Mouse (Mus musculus) right cerebral cortex, postnatal 10 days (tissue): ENCODE data around the gene Aim2.
"Not testable (repeated sequence)": the region's sequence is repeated elsewhere in the genome, so short reads cannot be mapped to it uniquely, and the experiment has no call there.

ENCODE experiments used
- DNase-seq, 2 experiments: peaks; one replicate each; pipeline ENCODE4 v3.0.0; 2021; ENCODE audit warnings: low spot score in 2 of 2

Aim2 gene

DNA sequence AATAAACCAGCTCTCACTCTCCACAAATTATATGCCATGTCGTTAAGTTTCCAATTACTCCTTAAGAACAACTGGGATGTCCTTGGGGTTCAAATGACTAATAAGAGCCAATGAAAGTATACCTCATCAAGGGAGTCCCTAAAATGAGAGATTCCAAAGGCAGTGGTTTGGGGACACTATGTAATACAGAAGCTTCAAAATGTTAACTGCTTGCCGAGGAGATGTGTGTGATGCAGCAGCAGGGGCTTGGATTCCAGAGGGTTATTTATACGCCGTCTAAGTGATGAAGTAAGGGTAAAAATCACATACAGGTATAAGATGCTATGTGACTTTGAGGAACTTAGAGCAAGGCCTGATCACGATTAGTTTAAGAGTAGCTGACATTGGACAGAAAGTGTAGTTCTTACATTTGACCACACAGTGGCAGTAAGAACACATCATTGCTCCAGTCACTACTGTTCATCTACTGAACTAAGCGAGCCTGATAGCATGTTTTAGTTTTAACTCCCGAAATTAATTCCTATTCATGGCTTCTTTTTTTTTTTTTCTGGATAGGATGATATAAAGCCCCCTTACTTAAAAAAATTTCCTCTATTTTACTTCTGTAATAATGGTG, 105.6 kb downstream of the Aim2 start:
- DNase-seq = peak; percentile 51 to 62

DNA sequence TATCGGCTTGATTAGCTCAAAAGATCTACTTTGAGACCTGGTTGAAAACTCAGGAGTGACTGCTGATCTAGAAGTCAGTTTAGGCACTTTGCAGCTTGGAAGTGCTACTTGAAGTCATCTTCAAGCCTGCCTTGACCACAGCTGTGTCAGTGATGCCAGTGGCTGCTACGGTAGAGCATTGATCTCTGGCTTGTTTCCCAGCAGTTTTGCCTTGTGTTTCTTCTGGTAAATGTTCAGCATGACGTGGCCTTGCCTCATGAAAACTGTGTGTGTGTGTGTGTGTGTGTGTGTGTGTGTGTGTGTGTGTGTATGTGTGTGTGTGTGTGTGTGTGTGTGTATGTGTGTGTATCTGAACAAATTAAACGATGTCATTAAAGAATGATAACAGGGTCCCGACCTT, 106.1 kb downstream of the Aim2 start:
- no peak for DNase-seq

DNA sequence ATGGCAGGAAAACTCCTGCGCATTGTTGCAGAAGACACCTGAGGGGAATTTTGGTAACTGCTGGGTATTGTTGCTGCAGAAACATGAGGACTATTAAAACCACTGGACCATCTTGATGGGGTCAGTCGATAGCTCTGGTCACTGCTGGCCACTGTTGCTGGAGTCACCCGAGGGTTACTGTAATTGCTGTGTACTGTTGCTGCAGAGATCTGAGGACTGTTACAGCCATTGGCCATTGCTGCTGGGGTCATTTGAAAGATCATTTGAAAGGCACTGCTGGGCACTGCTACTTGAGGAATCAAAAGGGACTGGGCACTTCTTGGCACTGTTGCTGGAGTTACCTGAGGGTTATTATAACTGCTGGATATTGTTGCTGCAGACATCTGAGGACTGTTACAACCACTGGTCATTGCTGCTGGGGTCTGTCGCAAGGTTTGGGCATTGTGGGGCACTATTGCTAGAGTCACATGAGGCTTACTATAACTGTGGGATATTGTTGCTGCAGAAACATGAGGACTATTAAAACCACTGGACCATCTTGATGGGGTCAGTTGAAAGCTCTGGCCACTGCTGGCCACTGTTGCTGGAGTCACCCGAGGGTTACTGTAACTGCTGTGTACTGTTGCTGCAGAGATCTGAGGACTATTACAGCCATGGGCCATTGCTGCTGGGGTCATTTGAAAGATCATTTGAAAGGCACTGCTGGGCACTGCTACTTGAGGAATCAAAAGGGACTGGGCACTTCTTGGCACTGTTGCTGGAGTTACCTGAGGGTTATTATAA, 129.9 kb downstream of the Aim2 start:
- DNase-seq = not testable (repeated sequence)

DNA sequence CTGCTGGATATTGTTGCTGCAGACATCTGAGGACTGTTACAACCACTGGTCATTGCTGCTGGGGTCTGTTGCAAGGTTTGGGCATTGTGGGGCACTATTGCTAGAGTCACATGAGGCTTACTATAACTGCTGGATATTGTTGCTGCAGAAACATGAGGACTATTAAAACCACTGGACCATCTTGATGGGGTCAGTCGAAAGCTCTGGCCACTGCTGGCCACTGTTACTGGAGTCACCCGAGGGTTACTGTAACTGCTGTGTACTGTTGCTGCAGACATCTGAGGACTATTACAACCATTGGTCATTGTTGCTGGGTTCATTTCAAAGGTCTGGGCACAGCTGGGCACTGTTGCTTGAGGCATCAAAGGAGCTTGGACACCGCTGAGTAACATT, 130.5 kb downstream of the Aim2 start:
- not testable (repeated sequence) for DNase-seq

DNA sequence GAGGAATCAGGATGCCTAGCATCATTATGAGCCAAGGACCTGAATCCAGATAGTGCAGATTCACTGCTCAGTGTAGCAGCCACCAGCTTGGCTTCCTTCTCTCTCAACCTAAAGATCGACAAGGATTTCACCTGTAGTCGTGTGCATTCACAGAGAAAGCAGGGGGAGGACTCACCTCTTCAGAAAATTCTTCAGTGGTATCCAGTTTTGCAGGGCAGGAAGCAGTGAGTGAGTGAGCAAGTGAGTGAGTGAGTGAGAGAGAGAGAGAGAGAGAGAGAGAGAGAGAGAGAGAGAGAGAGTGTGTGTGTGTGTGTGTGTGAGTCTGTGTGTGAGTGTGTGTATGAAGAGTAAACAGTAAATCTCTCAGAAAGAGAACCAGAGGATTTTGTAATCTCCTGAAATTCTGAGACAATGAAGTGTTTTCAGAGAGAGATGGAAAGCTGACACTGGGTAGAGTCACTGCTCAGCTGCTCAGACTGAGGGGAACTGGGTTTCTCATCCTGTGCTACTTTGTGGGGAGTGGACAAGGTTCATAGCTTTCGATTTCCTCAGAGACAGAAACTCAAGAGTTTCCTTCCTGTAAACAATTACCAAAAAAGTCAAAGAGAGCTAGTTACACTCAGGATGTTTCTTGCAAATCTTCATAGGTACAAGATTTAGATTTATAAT, 140.3 kb downstream of the Aim2 start, which contains the start of gene Ifi206:
Gene Ifi206 (minus strand): TSS at position 230 of the 669 bp plus-strand sequence.
- not testable (repeated sequence) for DNase-seq

DNA sequence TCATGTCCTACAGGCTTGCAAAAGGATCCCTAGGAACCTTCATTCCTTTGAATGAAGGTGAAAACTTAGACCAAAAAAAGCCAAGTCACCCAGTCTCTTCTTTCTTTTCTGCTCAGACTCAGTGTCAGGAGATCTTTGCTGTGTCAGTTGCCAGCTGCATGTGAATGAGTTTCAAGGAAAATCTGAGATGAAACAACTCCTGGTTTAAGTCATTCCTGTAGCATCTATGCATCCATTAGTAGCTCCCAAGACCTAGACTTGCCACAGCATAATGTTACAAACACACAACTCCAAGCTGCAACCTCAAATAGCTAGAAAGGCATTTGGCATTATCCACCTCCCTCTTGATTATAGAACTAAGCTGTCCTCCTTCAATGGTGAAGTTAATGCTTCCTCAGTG, 140.8 kb downstream of the Aim2 start:
- DNase-seq = not testable (repeated sequence)

DNA sequence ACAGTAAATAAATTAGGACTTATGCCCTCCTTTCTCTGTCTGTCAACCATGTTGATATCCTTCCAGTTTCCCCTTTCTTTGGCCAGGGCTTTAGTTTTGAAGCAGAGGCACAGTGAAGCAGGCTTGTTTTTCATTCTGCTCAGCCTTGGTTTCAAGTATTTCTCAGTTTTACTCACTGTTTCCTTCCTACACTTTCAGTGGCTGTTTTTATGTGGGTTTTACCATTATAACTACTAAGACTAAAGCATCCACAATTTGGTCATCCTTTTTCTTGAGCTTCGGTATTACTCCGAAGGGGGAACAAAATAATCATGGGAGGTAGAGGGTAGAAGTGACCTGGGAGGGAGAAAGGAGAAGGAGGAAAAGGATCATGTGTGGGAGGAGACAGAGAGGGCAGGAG, 159.9 kb downstream of the Aim2 start:
- not testable (repeated sequence) for DNase-seq
